Mouse (Mus musculus) spleen, postnatal 10 days (tissue): ENCODE measurements around the gene Ccnf.

Experiments used
- DNase-seq, 2 experiments: peaks; one replicate each; pipeline ENCODE4 v3.0.0; 2021 to 2022; ENCODE audit warnings: low spot score in 2 of 2

Ccnf gene

GRCm38 (mm10) chr17:24251320-24252069, at the start of gene Ccnf:
Ccnf (minus strand) TSS chr17:24251484.
- DNase-seq, result peak; percentile 94 to 96

- no peak for DNase-seq
Measured at GRCm38 (mm10) chr17:24300651-24301050, 49.4 kb upstream of the Ccnf start.

GRCm38 (mm10) chr17:24289338-24289737, 38.1 kb upstream of the Ccnf start:
- no peak for DNase-seq

- DNase-seq, result no peak
Measured at GRCm38 (mm10) chr17:24288477-24288876, 37.2 kb upstream of the Ccnf start.

GRCm38 (mm10) chr17:24285680-24286079, 34.4 kb upstream of the Ccnf start:
- no peak for DNase-seq

- DNase-seq, result no peak
Measured at GRCm38 (mm10) chr17:24283266-24283818, 32.1 kb upstream of the Ccnf start.

GRCm38 (mm10) chr17:24282637-24283036, 31.4 kb upstream of the Ccnf start:
- DNase-seq, result peak in 1 of 2 experiments; percentile 35

- no peak for DNase-seq
Measured at GRCm38 (mm10) chr17:24279907-24280306, 28.6 kb upstream of the Ccnf start.

- no peak for DNase-seq
Measured at GRCm38 (mm10) chr17:24267133-24267532, 15.8 kb upstream of the Ccnf start.

- DNase-seq, result no peak
Measured at GRCm38 (mm10) chr17:24264766-24265165, 13.5 kb upstream of the Ccnf start.

GRCm38 (mm10) chr17:24260516-24260915, 9.2 kb upstream of the Ccnf start:
- DNase-seq, result no peak

- no peak for DNase-seq
Measured at GRCm38 (mm10) chr17:24259702-24260101, 8.4 kb upstream of the Ccnf start.

- no peak for DNase-seq
Measured at GRCm38 (mm10) chr17:24258981-24259380, 7.7 kb upstream of the Ccnf start.

GRCm38 (mm10) chr17:24252329-24252728, 1.0 kb upstream of the Ccnf start:
- no peak for DNase-seq

GRCm38 (mm10) chr17:24250988-24251319, 330 bp downstream of the Ccnf start:
- no peak for DNase-seq

- DNase-seq, result peak in 1 of 2 experiments; percentile 66
Measured at GRCm38 (mm10) chr17:24248641-24249040, 2.6 kb downstream of the Ccnf start.

GRCm38 (mm10) chr17:24244061-24244460, 7.2 kb downstream of the Ccnf start:
- no peak for DNase-seq

- peak; percentile 60 to 83 for DNase-seq
Measured at GRCm38 (mm10) chr17:24243311-24243969, 7.8 kb downstream of the Ccnf start.

GRCm38 (mm10) chr17:24236921-24237320, 14.4 kb downstream of the Ccnf start:
- no peak for DNase-seq

- DNase-seq, result no peak
Measured at GRCm38 (mm10) chr17:24236479-24236878, 14.8 kb downstream of the Ccnf start.

- DNase-seq, result no peak
Measured at GRCm38 (mm10) chr17:24227941-24228340, 23.3 kb downstream of the Ccnf start.

- DNase-seq, result no peak
Measured at GRCm38 (mm10) chr17:24226721-24227120, 24.6 kb downstream of the Ccnf start.

- DNase-seq, result peak in 1 of 2 experiments; percentile 47
Measured at GRCm38 (mm10) chr17:24225851-24226250, 25.4 kb downstream of the Ccnf start.
